Mouse (Mus musculus) spleen, adult 2 months (tissue): ENCODE results near the gene Zbtb11. TPM values are rescaled to one million over a fixed set of nuclear protein-coding genes. Genes with fewer than 3 reads are reported as not detected.

Source experiments
- DNase-seq, 2 experiments: peaks; one replicate each; pipeline versions ENCODE4 v3.0.0 to v3.0.0-alpha.2; 2012 to 2021; ENCODE audit warnings: low spot score in 2 of 2, low read depth in 1 of 2
- H3K27ac ChIP-seq: fragments of 200-500 bp; 2 replicates; pipeline ENCODE4 v1.5.1; 2012; ENCODE audit warnings: low read length, inconsistent platforms; ENCODE audit not compliant: insufficient read depth
- H3K27me3 ChIP-seq: fragments of 200-500 bp; 2 replicates; pipeline ENCODE4 v1.6.1; 2012; ENCODE audit warnings: mild to moderate bottlenecking, moderate library complexity, low read length, inconsistent platforms; ENCODE audit not compliant: control insufficient read depth, insufficient read depth
- H3K36me3 ChIP-seq: fragments of 200-500 bp; 2 replicates; pipeline ENCODE4 v1.6.1; 2012; ENCODE audit warnings: mild to moderate bottlenecking, low read length, inconsistent platforms; ENCODE audit not compliant: control insufficient read depth, insufficient read depth
- H3K4me1 ChIP-seq: fragments of 200-500 bp; 2 replicates; pipeline ENCODE4 v1.6.1; 2011; ENCODE audit warnings: inconsistent platforms; ENCODE audit not compliant: control insufficient read depth, insufficient read depth, insufficient read length
- H3K4me3 ChIP-seq: fragments of 200-500 bp; 2 replicates; pipeline ENCODE4 v1.5.1; 2011; ENCODE audit warnings: mild to moderate bottlenecking, inconsistent platforms; ENCODE audit not compliant: insufficient read depth, insufficient read length; ENCODE audit errors: extremely low read depth
- CTCF ChIP-seq: fragments of 200-500 bp; IDR thresholded peaks from 2 replicates; pipeline ENCODE4 v1.5.1; 2011; ENCODE audit warnings: mild to moderate bottlenecking, inconsistent platforms; ENCODE audit not compliant: insufficient read depth, insufficient read length, insufficient replicate concordance; ENCODE audit errors: extremely low read depth
- POLR2A ChIP-seq: fragments of 200-500 bp; IDR thresholded peaks from 2 replicates; pipeline ENCODE4 v1.6.1; 2011; ENCODE audit warnings: low read depth, low read length, inconsistent platforms
- WGBS: fragments of 180-500 bp; shearing (Covaris S2); methylation state at CpG from one replicate; pipeline ENCODE4 v1.1.7; 2018; 5-methylcytosine and 5-hydroxymethylcytosine counted together
- polyA plus RNA-seq: library from polyadenylated mRNA; depleted of rRNA; stranded (reverse); fragments of >200 nt; gene quantifications from 2 replicates; pipeline ENCODE4 v1.2.3, GENCODE M21; 2012

Gene Zbtb11
- polyA plus RNA-seq, 1 experiment = 3.9 TPM

DNA sequence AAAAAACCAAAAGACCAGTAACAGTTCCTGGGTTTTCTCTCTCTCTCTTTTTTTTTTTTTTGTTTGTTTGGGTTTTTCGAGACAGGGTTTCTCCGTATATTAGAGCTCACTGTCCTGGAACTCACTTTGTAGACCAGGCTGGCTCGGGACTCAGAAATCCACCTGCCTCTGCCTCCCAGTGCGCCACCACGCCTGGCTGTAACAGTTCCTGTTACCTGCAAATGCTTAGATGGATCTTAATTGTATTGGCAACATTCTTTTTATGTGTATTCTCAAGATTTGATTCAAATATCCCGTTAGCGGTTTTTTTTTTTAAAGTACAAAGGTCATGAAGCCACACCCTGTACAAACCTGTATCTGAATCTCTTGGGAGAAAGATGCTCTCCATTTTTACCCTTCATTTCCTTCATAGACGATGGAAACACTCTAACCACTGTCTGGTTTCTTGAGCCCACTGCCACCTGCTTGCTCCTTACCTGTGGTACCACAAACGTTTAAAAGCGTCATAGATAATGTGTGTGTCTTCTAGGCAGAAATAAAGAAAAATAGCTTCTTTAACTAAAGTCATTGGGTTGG is 969 bp upstream of the Zbtb11 start:
- WGBS = 51% methylated on average over 10 of the region's 10 CpGs
- H3K4me1 ChIP-seq = peaks cover 7% of the 10 kb centered on the region; the same call in 1 of the 2 replicates
- no peaks in the 10 kb centered on the region for H3K27me3 ChIP-seq
- no peak for DNase-seq
- TF ChIP-seq POLR2A = no peak
- TF ChIP-seq CTCF = no peak
- peak overlapping the region; percentile 70; the same call in 1 of the 2 replicates for H3K27ac ChIP-seq
- peaks cover 19% of the 10 kb centered on the region for H3K36me3 ChIP-seq
- peak overlapping the region; percentile 62; the same call in 1 of the 2 replicates for H3K4me3 ChIP-seq

DNA sequence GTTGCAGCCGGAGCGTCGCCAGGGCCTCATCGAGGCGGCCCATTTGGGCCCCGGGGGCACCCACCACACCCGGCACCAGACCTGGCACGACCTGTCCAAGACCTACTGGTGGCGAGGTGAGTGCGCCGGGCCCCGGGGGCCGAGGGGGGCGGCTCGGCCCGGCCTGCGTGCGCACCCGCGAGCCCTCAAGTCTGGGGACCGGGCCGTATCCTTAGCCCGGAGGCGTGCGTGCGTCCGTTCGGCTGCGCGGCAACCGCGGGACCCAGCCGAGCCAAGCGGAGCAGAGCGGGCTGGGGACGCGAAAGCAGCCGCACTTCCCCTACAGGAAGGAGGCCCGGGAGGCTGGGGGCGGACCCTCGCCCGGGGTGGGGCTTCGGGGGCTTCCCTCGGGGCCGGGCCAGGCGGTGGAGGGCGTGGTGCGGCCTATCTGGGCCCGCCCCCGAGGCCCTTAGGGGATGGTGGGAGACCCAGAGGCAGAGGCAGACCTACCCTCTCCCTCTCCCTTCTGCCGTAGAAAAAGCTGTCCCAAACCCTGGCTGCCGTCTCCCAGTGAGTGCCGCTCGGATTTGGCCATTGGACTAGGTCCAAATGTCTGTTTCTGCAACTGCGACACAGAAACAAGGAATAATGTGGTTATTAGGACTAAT is 696 bp downstream of the Zbtb11 start:
- Histone ChIP-seq H3K36me3 (peaks cover 17% of the 10 kb centered on the region), H3K4me3 (peak overlapping the region; percentile 90), H3K4me1 (peaks cover 7% of the 10 kb centered on the region; the same call in 1 of the 2 replicates), H3K27me3 (no peaks in the 10 kb centered on the region), H3K27ac (peak overlapping the region; percentile 95)
- TF ChIP-seq POLR2A = peak; percentile 32
- TF ChIP-seq CTCF = no peak
- under 1% methylated on average over 54 of the region's 55 CpGs for WGBS
- DNase-seq = peak; percentile 72 to 90

GRCm38 (mm10) chr16:55974903-55975285 is 1.2 kb downstream of the Zbtb11 start:
- H3K4me1 ChIP-seq = peaks cover 7% of the 10 kb centered on the region; the same call in 1 of the 2 replicates
- H3K27ac ChIP-seq = peak overlapping the region; percentile 35; the same call in 1 of the 2 replicates
- no peak for DNase-seq
- no peaks in the 10 kb centered on the region for H3K27me3 ChIP-seq
- WGBS = 2% methylated on average over 14 of the region's 14 CpGs
- H3K36me3 ChIP-seq = peaks cover 16% of the 10 kb centered on the region
- H3K4me3 ChIP-seq = peak overlapping the region; percentile 90
- no peak for TF ChIP-seq POLR2A
- no peak for TF ChIP-seq CTCF

- no peak overlapping the region for H3K27ac ChIP-seq
- no peaks in the 10 kb centered on the region; the same call in 1 of the 2 replicates for H3K27me3 ChIP-seq
- no peaks in the 10 kb centered on the region for H3K4me1 ChIP-seq
- H3K36me3 ChIP-seq = peaks cover 23% of the 10 kb centered on the region
- TF ChIP-seq POLR2A (no peak), CTCF (no peak)
- no peak overlapping the region for H3K4me3 ChIP-seq
- DNase-seq = no peak
- WGBS = 96% methylated on average over 3 of the region's 3 CpGs
Observed at GRCm38 (mm10) chr16:55986001-55986400, 12.3 kb downstream of the Zbtb11 start.

GRCm38 (mm10) chr16:55990311-55990710 is 16.6 kb downstream of the Zbtb11 start:
- no peak overlapping the region for H3K27ac ChIP-seq
- no peak for DNase-seq
- H3K4me3 ChIP-seq = no peak overlapping the region
- H3K27me3 ChIP-seq = no peaks in the 10 kb centered on the region
- TF ChIP-seq CTCF (no peak), POLR2A (no peak)
- H3K36me3 ChIP-seq = peaks cover 19% of the 10 kb centered on the region
- no peaks in the 10 kb centered on the region for H3K4me1 ChIP-seq
- WGBS = 85% methylated on average over 4 of the region's 4 CpGs

- H3K36me3 ChIP-seq = peaks cover 23% of the 10 kb centered on the region
- H3K27ac ChIP-seq = no peak overlapping the region
- no peaks in the 10 kb centered on the region for H3K4me1 ChIP-seq
- TF ChIP-seq POLR2A = no peak
- no peak for TF ChIP-seq CTCF
- 92% methylated on average over 2 of the region's 2 CpGs for WGBS
- no peaks in the 10 kb centered on the region for H3K27me3 ChIP-seq
- no peak overlapping the region for H3K4me3 ChIP-seq
- DNase-seq = no peak
Observed at GRCm38 (mm10) chr16:55994235-55994634, 20.6 kb downstream of the Zbtb11 start.

DNA sequence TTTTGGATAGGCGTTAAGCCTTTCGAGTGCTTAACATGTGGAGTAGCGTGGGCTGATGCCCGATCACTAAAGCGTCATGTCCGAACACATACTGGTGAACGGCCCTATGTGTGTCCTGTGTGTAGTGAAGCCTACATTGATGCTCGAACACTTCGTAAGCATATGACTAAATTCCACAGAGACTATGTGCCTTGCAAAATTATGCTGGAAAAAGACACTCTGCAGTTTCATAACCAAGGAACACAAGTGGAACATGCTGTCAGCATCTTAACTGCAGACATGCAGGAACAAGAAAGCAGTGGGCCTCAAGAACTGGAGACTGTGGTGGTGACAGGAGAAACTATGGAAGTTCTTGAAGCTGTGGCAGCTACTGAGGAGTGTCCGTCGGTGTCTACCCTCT is 33.1 kb downstream of the Zbtb11 start:
- no peak for TF ChIP-seq POLR2A
- no peak for TF ChIP-seq CTCF
- DNase-seq = no peak
- Histone ChIP-seq H3K36me3 (peaks cover 23% of the 10 kb centered on the region), H3K27me3 (no peaks in the 10 kb centered on the region), H3K4me1 (no peaks in the 10 kb centered on the region), H3K4me3 (no peak overlapping the region), H3K27ac (no peak overlapping the region)
- 95% methylated on average over 11 of the region's 11 CpGs for WGBS
